Mouse (Mus musculus) midbrain, postnatal 0 days (tissue): ENCODE measurements around the gene Atg101. TPM values are rescaled to one million over a fixed set of nuclear protein-coding genes. Genes with fewer than 3 reads are reported as not detected.

Source experiments
- ATAC-seq: fragments of 200-750 bp; cut with Nextera tagmentation; 2 replicates; pipeline ENCODE4 v1.8.0; 2017; ENCODE audit warnings: moderate number of reproducible peaks, mild to moderate bottlenecking, moderate TSS enrichment, moderate library complexity; ENCODE audit not compliant: low FRiP score
- DNase-seq: peaks from one replicate; pipeline ENCODE4 v3.0.0-alpha.2; 2015; ENCODE audit warnings: low spot score
- H3K27ac ChIP-seq: fragments of 300-500 bp; sonication (generic); 2 replicates; pipeline ENCODE4 v1.5.1; 2014; ENCODE audit warnings: low read depth, mild to moderate bottlenecking, low read length, mixed read lengths
- H3K27me3 ChIP-seq: fragments of 300-500 bp; sonication (generic); 2 replicates; pipeline ENCODE4 v1.6.1; 2014; ENCODE audit warnings: low read length, control low read depth, mixed read lengths; ENCODE audit not compliant: insufficient read depth
- H3K36me3 ChIP-seq: fragments of 300-500 bp; sonication (generic); 2 replicates; pipeline ENCODE4 v1.6.1; 2014; ENCODE audit warnings: low read length, control low read depth, mixed read lengths; ENCODE audit not compliant: insufficient read depth
- H3K4me1 ChIP-seq: fragments of 300-500 bp; sonication (generic); 2 replicates; pipeline ENCODE4 v1.6.1; 2014; ENCODE audit warnings: mild to moderate bottlenecking, control low read depth, antibody characterized with exemption, low read length, mixed read lengths; ENCODE audit not compliant: insufficient read depth
- H3K4me2 ChIP-seq: fragments of 300-500 bp; sonication (generic); 2 replicates; pipeline ENCODE4 v1.6.1; 2014; ENCODE audit warnings: low read depth, mild to moderate bottlenecking, low read length, mixed read lengths; ENCODE audit not compliant: poor library complexity, severe bottlenecking
- H3K4me3 ChIP-seq: fragments of 300-500 bp; sonication (generic); 2 replicates; pipeline ENCODE4 v1.5.1; 2014; ENCODE audit warnings: low read depth, mild to moderate bottlenecking, low read length, moderate library complexity
- H3K9ac ChIP-seq: fragments of 300-500 bp; sonication (generic); replicated peaks from 2 replicates; pipeline ENCODE4 v1.6.1; 2014; ENCODE audit warnings: mild to moderate bottlenecking, low read length, moderate library complexity, mixed read lengths; ENCODE audit not compliant: poor library complexity, severe bottlenecking
- H3K9me3 ChIP-seq: fragments of 300-500 bp; sonication (generic); 2 replicates; pipeline ENCODE4 v1.6.1; 2016; ENCODE audit warnings: low read length, control low read depth
- CTCF ChIP-seq: IDR thresholded peaks from 2 replicates; pipeline ENCODE4 v1.5.1; 2016; ENCODE audit warnings: antibody characterized with exemption, mild to moderate bottlenecking
- WGBS: fragments of 180-500 bp; shearing (Covaris S2); extraction: QIAGEN DNeasy Blood & Tissue Kit; methylation state at CpG from one replicate; pipeline ENCODE4 v1.1.7; 2014; 5-methylcytosine and 5-hydroxymethylcytosine counted together
- polyA plus RNA-seq: library from polyadenylated mRNA; unstranded; fragments of >200 nt; fragmentation: Nextera tagmentation; extraction: Ambion mirVana; gene quantifications from 2 replicates; pipeline ENCODE4 v1.2.1, GENCODE M21; 2015
- total RNA-seq: library from RNA; depleted of rRNA; stranded (reverse); fragments of >200 nt; gene quantifications from 2 replicates; pipeline ENCODE4 v1.2.3, GENCODE M21; 2014

Atg101 gene
- total and polyA plus RNA-seq, 2 experiments from 2014 or later: 33.5 to 74.2 TPM

DNA sequence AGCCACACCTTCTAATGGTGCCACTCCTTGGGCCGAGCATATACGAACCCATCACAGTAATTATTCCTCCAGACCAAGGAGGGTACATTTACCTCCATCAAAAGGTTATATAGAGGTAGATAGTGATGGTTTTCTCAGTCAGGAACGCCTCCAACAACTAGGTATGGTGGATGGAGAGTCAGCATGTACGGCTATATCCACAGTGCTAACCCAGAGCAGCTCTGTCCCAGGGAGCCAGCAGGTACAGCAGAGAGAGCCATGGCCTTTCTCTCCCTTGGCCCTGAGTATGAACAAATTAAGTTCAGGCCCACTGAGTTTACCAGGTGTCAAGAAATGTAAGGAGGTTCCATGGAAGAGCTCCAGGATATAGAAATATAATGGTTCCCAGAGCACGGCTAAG, 32.1 kb upstream of the Atg101 start:
- Histone ChIP-seq H3K27ac (no peak overlapping the region), H3K27me3 (no peaks in the 10 kb centered on the region), H3K4me3 (no peak overlapping the region), H3K9me3 (no peaks in the 10 kb centered on the region), H3K4me1 (no peaks in the 10 kb centered on the region; the same call in 1 of the 2 replicates), H3K4me2 (no peak overlapping the region), H3K36me3 (no peaks in the 10 kb centered on the region), H3K9ac (no peak overlapping the region)
- no peak for TF ChIP-seq CTCF
- no peak for DNase-seq
- no peak for ATAC-seq
- WGBS: 88% methylated on average over 5 of the region's 5 CpGs

DNA sequence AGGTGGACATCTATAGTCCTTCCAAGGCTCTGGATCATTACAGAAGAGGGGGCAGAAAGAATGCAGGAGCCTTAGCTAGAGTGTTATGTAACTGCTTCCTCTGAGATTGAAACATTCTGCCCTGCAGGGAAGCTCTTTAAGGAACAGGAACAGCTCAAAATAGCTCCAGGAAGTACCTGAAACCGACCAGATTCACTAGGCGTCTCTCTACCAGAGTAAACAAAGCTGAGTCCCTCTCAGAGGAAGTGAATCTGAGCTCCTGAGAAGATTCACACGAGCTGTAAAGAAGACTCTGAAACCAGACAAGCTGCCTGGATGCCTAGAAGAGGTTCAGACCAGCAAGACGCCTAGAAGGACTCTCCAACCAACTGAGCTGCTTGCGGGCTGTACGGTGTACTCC, 31.5 kb upstream of the Atg101 start:
- no peak overlapping the region for H3K4me2 ChIP-seq
- WGBS: 89% methylated on average over 6 of the region's 6 CpGs
- H3K27ac ChIP-seq: no peak overlapping the region
- DNase-seq (no peak), ATAC-seq (no peak)
- TF ChIP-seq CTCF: no peak
- no peak overlapping the region for H3K4me3 ChIP-seq
- H3K9ac ChIP-seq: no peak overlapping the region
- H3K9me3 ChIP-seq: no peaks in the 10 kb centered on the region
- H3K36me3 ChIP-seq: no peaks in the 10 kb centered on the region
- no peaks in the 10 kb centered on the region for H3K4me1 ChIP-seq
- no peaks in the 10 kb centered on the region for H3K27me3 ChIP-seq

DNA sequence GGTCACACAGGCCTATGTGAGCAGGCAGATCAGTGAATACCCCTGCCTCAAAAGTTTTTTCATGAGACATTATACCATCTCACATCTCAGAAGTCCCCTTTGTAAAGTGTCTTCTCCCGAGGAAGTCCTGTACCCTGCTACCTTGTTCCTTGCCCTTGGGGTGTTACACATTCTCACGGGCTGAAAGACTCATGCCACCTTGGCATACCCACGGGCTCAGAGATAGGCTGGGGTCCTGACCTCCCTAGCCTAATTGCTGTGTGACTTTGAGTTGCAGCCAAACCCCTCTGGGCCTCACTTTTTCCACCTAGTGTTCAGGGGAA, 30.5 kb upstream of the Atg101 start:
- no peaks in the 10 kb centered on the region for H3K36me3 ChIP-seq
- H3K9me3 ChIP-seq: no peaks in the 10 kb centered on the region
- H3K4me1 ChIP-seq: no peaks in the 10 kb centered on the region
- no peak for DNase-seq
- no peak for TF ChIP-seq CTCF
- H3K4me3 ChIP-seq: peak overlapping the region; percentile 65
- peak overlapping the region; percentile 89 for H3K4me2 ChIP-seq
- WGBS: 36% methylated on average over 3 of the region's 3 CpGs
- no peaks in the 10 kb centered on the region for H3K27me3 ChIP-seq
- peak overlapping the region; percentile 74 for H3K9ac ChIP-seq
- H3K27ac ChIP-seq: no peak overlapping the region
- ATAC-seq: no peak

DNA sequence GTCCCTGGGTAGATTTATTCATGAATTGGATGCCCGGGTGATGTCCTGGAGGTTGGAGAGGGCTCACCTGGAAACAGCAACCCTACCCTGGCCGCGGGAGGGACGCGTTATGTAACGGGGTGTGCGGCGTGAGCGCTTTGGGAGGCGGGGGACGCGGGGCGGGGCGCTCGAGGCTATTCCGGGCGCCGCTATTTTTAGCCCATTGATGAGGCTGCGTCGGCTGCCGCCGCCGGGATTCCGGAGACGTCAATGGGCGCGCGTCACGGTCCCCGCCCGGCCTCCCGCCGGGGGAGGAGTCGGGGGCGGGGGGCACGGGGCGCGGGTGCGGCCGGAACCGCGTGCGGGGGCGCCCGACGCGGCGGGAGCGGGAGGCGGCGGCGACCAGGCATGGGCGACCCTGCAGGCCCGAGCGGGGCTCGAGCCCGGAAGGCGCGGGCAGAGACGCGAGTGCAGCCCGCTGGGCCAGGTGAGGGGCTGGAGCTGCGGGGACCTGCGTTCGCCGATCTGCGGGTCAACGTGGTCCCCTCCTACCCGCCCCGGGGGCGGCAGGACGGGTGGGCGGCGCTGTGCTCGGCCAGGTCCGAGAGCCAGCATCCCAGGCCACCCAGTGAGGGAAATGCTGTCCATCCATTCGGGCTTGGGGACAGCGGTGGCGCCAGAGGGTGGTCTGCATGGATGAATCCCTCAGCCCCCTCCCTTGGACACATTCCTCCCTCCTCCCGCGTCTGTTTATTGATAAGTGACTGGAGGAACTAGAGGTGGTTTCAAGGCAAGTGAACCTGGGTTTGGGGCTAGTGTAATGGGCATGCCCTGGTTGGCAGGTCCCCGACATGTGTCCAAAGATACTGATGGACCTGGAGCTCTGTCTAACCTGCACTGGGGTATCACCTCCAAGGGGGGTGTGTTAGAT, 29.9 kb upstream of the Atg101 start, which contains the start of gene Nr4a1:
Gene Nr4a1 (plus strand): TSS at position 384 of the 910 bp plus-strand sequence.
- H3K27ac ChIP-seq: no peak within 1 kb of the TSS
- H3K4me3 ChIP-seq: peak within 1 kb of the TSS; percentile 65
- DNase-seq: peak; percentile 70
- H3K4me1 ChIP-seq: no peaks in the 10 kb centered on the region
- no peaks in the 10 kb centered on the region for H3K36me3 ChIP-seq
- TF ChIP-seq CTCF: peak; percentile 31; the same call in 1 of the 2 replicates
- no peaks in the 10 kb centered on the region for H3K27me3 ChIP-seq
- no peaks in the 10 kb centered on the region for H3K9me3 ChIP-seq
- under 1% methylated on average over 72 of the region's 82 CpGs for WGBS
- peak within 1 kb of the TSS; percentile 74 for H3K9ac ChIP-seq
- peak; percentile 53 for ATAC-seq
- peak within 1 kb of the TSS; percentile 89 for H3K4me2 ChIP-seq

DNA sequence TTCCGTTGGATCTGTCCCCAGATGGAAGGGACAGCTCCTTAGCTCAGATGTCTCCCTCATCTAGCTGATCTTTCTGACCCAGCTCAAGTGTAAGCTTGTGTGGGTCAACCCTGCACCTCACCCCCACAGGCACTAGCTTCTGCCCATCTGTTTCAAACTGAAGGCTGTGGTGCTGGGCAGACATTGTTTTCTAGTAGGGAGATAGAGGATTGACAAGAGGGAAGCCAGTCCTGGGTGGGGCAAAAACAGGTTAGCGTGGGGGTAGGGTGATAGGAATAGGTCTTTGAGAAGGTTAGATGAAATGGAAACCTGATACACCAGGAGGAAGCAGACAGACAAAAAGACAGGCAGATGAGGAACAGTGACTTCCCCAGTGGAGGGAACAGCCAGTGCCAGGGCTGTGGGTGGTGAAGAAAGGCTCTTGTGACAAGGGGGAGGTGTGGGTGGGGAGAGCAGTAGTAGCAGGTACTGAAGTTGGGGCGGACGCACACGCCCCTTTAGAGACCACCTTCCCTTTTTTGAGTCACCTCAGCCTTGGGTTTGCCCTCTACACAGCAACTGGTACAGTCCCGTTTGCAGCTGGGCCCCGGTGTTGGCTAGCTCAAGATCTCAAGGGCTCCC, 28.1 kb upstream of the Atg101 start:
- Histone ChIP-seq H3K27ac (no peak overlapping the region), H3K4me2 (no peak overlapping the region), H3K36me3 (no peaks in the 10 kb centered on the region), H3K4me3 (no peak overlapping the region), H3K27me3 (no peaks in the 10 kb centered on the region), H3K9me3 (no peaks in the 10 kb centered on the region), H3K4me1 (no peaks in the 10 kb centered on the region), H3K9ac (no peak overlapping the region)
- DNase-seq (no peak), ATAC-seq (no peak)
- no peak for TF ChIP-seq CTCF
- WGBS: 84% methylated on average over 7 of the region's 7 CpGs
